Mouse (Mus musculus) hindbrain, embryonic 15.5 days (tissue): ENCODE measurements at regions not wholly inside any gene's neighbourhood (a gene's known extent, or its start where the extent isn't known, plus 50 kb on each side); places are given as distances from the start of the nearest gene placed in this dataset.

Source experiments
- ATAC-seq: fragments of 200-750 bp; cut with Nextera tagmentation; 2 replicates; pipeline ENCODE4 v1.8.0; 2017; ENCODE audit warnings: low read depth, moderate number of reproducible peaks, moderate TSS enrichment; ENCODE audit not compliant: low FRiP score
- H3K27ac ChIP-seq: fragments of 300-500 bp; sonication (generic); replicated peaks from 2 replicates; pipeline ENCODE4 v1.5.1; 2015; ENCODE audit warnings: mild to moderate bottlenecking, inconsistent platforms
- H3K27me3 ChIP-seq: fragments of 300-500 bp; sonication (generic); 2 replicates; pipeline ENCODE4 v1.6.1; 2015; ENCODE audit warnings: control low read depth, inconsistent platforms
- H3K36me3 ChIP-seq: fragments of 300-500 bp; sonication (generic); 2 replicates; pipeline ENCODE4 v1.6.1; 2015; ENCODE audit warnings: control low read depth, inconsistent platforms
- H3K4me1 ChIP-seq: fragments of 300-500 bp; sonication (generic); replicated peaks from 2 replicates; pipeline ENCODE4 v1.6.1; 2015; ENCODE audit warnings: control low read depth, inconsistent platforms
- H3K4me2 ChIP-seq: fragments of 300-500 bp; sonication (generic); 2 replicates; pipeline ENCODE4 v1.6.1; 2015; ENCODE audit warnings: moderate library complexity, mild to moderate bottlenecking, inconsistent platforms
- H3K4me3 ChIP-seq: fragments of 300-500 bp; sonication (generic); 2 replicates; pipeline ENCODE4 v1.5.1; 2015; ENCODE audit warnings: mild to moderate bottlenecking, inconsistent platforms
- H3K9ac ChIP-seq: fragments of 300-500 bp; sonication (generic); 2 replicates; pipeline ENCODE4 v1.6.1; 2015; ENCODE audit warnings: inconsistent platforms
- H3K9me3 ChIP-seq: fragments of 300-500 bp; sonication (generic); 2 replicates; pipeline ENCODE4 v1.6.1; 2016; ENCODE audit warnings: control low read depth, inconsistent platforms
- WGBS: fragments of 180-500 bp; shearing (Covaris S2); methylation state at CpG from one replicate; pipeline ENCODE4 v1.1.7; 2015; 5-methylcytosine and 5-hydroxymethylcytosine counted together

- H3K4me3 ChIP-seq, result no peak overlapping the region
- WGBS, result 28% methylated on average over 2 of the region's 2 CpGs
- H3K4me2 ChIP-seq, result no peak overlapping the region
- H3K36me3 ChIP-seq, result no peaks in the 10 kb centered on the region
- H3K9ac ChIP-seq, result no peak overlapping the region
- H3K9me3 ChIP-seq, result no peaks in the 10 kb centered on the region
- H3K27ac ChIP-seq, result no peak overlapping the region
- 0 out of 2 replicates have a peak, but pooled peaks cover 3% of the 10 kb centered on the region for H3K4me1 ChIP-seq
- peak; percentile 74 for ATAC-seq
- 0 out of 2 replicates have a peak, but pooled peaks cover 3% of the 10 kb centered on the region for H3K27me3 ChIP-seq
Observed at GRCm38 (mm10) chr9:100097028-100097427, 221.1 kb upstream of the Sox14 start.

DNA sequence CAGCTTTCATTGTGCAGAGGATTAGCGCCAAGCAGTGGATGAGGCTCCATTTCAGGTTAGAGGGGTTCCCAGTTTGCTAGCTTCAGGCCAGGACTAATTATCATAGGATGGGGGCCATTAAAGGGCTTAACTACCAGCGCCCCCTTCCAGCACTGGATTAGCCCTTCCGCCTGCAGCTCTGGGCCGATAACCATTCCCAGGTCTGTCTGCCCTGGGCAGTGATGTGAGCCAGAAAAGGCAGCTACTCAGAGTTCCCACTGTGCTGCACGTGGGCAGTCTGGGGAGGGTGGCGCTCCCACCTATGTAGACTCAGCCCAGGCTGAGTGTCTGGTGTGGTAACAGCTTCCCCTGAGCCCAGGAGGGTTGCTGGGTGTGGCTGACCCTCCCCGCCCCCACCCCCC lies 219.6 kb upstream of the Sox14 start:
- 0 out of 2 replicates have a peak, but pooled peaks cover 3% of the 10 kb centered on the region for H3K4me1 ChIP-seq
- H3K27me3 ChIP-seq, result 0 out of 2 replicates have a peak, but pooled peaks cover 3% of the 10 kb centered on the region
- 33% methylated on average over 7 of the region's 7 CpGs for WGBS
- H3K4me3 ChIP-seq, result no peak overlapping the region
- H3K9me3 ChIP-seq, result no peaks in the 10 kb centered on the region
- H3K36me3 ChIP-seq, result no peaks in the 10 kb centered on the region
- ATAC-seq, result no peak
- H3K27ac ChIP-seq, result no peak overlapping the region
- H3K4me2 ChIP-seq, result no peak overlapping the region
- H3K9ac ChIP-seq, result no peak overlapping the region

- ATAC-seq, result no peak
Observed at GRCm38 (mm10) chr9:100094956-100095558, 219.1 kb upstream of the Sox14 start.

GRCm38 (mm10) chr9:100071141-100071540 lies 195.2 kb upstream of the Sox14 start:
- Histone ChIP-seq H3K9ac (no peak overlapping the region), H3K9me3 (no peaks in the 10 kb centered on the region), H3K36me3 (no peaks in the 10 kb centered on the region), H3K27ac (no peak overlapping the region), H3K4me2 (no peak overlapping the region), H3K4me3 (no peak overlapping the region), H3K27me3 (no peaks in the 10 kb centered on the region), H3K4me1 (no peaks in the 10 kb centered on the region)
- 94% methylated on average over 5 of the region's 5 CpGs for WGBS
- ATAC-seq, result no peak

More at GRCm38 (mm10) chr9:100094956-100095558, 219.1 kb upstream of the Sox14 start:
- Histone ChIP-seq H3K36me3 (no peaks in the 10 kb centered on the region), H3K9me3 (no peaks in the 10 kb centered on the region), H3K9ac (no peak overlapping the region), H3K27ac (no peak overlapping the region), H3K4me3 (no peak overlapping the region), H3K27me3 (0 out of 2 replicates have a peak, but pooled peaks cover 3% of the 10 kb centered on the region), H3K4me2 (no peak overlapping the region), H3K4me1 (0 out of 2 replicates have a peak, but pooled peaks cover 3% of the 10 kb centered on the region)
- 80% methylated on average over 6 of the region's 6 CpGs for WGBS

DNA sequence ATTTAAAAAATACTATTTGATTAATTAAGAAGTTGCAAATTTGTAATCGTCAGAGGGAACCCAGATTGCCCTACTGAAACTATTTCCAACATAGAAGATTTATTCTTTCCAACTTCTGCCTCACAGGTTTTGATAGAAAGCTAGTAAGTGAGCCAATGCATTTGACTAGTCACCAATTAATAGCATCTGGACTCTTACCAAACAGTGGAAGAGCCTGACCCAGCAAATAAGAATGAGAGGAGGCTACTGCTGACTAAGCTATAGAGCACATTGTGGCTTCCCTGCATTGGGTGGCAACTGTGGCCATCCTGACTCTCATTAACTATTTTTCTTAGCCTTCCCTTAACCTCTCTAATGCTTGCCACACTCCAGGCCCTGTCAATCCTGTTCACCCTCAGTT lies 182.6 kb upstream of the Sox14 start:
- Histone ChIP-seq H3K9me3 (no peaks in the 10 kb centered on the region), H3K4me2 (no peak overlapping the region), H3K4me1 (no peaks in the 10 kb centered on the region), H3K27me3 (no peaks in the 10 kb centered on the region), H3K9ac (no peak overlapping the region), H3K36me3 (no peaks in the 10 kb centered on the region), H3K27ac (no peak overlapping the region), H3K4me3 (no peak overlapping the region)
- 78% methylated on average over 1 of the region's 1 CpGs for WGBS
- no peak for ATAC-seq

- Histone ChIP-seq H3K27me3 (no peaks in the 10 kb centered on the region), H3K36me3 (no peaks in the 10 kb centered on the region), H3K9me3 (no peaks in the 10 kb centered on the region), H3K4me2 (0 out of 2 replicates have a peak overlapping the region, but pooled peaks have one; percentile 6), H3K4me1 (no peaks in the 10 kb centered on the region), H3K9ac (no peak overlapping the region), H3K4me3 (no peak overlapping the region), H3K27ac (no peak overlapping the region)
- no peak for ATAC-seq
- 47% methylated on average over 13 of the region's 13 CpGs for WGBS
Observed at GRCm38 (mm10) chr9:100046213-100046807, 170.3 kb upstream of the Sox14 start.

- H3K4me1 ChIP-seq, result no peaks in the 10 kb centered on the region
- ATAC-seq, result no peak
- no peaks in the 10 kb centered on the region for H3K9me3 ChIP-seq
- 37% methylated on average over 5 of the region's 5 CpGs for WGBS
- no peaks in the 10 kb centered on the region for H3K27me3 ChIP-seq
- H3K4me3 ChIP-seq, result no peak overlapping the region
- H3K27ac ChIP-seq, result no peak overlapping the region
- H3K9ac ChIP-seq, result no peak overlapping the region
- H3K4me2 ChIP-seq, result no peak overlapping the region
- H3K36me3 ChIP-seq, result no peaks in the 10 kb centered on the region
Observed at GRCm38 (mm10) chr9:100045636-100046035, 169.7 kb upstream of the Sox14 start.

DNA sequence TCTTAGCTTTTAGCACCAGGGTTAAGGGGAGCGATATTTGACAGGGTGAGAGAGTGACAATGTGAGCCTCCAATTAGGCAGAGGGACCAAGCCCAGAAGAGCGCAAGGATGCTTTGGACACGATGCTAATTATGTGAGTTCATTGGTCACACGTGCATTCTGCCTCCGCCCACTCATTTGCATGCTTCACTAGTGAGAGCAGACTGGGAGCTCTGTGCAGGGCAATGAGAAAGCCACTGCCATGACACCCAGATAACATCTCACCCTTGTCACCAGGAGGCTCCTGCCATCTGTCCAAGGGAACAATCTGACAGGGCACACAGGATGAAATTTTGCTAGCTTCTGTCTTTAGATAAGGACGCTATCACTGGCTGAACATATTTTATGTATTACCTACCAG lies 165.8 kb upstream of the Sox14 start:
- peak overlapping the region; percentile 12; the same call in 1 of the 2 replicates for H3K4me2 ChIP-seq
- no peaks in the 10 kb centered on the region for H3K27me3 ChIP-seq
- no peaks in the 10 kb centered on the region for H3K36me3 ChIP-seq
- WGBS, result 45% methylated on average over 6 of the region's 6 CpGs
- no peak overlapping the region for H3K4me3 ChIP-seq
- no peaks in the 10 kb centered on the region for H3K9me3 ChIP-seq
- H3K4me1 ChIP-seq, result no peaks in the 10 kb centered on the region
- H3K9ac ChIP-seq, result no peak overlapping the region
- ATAC-seq, result no peak
- H3K27ac ChIP-seq, result no peak overlapping the region

GRCm38 (mm10) chr9:100023641-100024040 lies 147.7 kb upstream of the Sox14 start:
- H3K4me2 ChIP-seq, result no peak overlapping the region
- no peaks in the 10 kb centered on the region for H3K27me3 ChIP-seq
- 68% methylated on average over 5 of the region's 5 CpGs for WGBS

GRCm38 (mm10) chr9:100022035-100022434 lies 146.1 kb upstream of the Sox14 start:
- H3K4me1 ChIP-seq, result no peaks in the 10 kb centered on the region
- H3K9ac ChIP-seq, result no peak overlapping the region
- no peaks in the 10 kb centered on the region for H3K36me3 ChIP-seq
- no peak overlapping the region for H3K4me3 ChIP-seq
- H3K4me2 ChIP-seq, result no peak overlapping the region
- H3K27me3 ChIP-seq, result no peaks in the 10 kb centered on the region
- ATAC-seq, result no peak
- no peak overlapping the region for H3K27ac ChIP-seq
- WGBS, result 61% methylated on average over 3 of the region's 3 CpGs
- H3K9me3 ChIP-seq, result no peaks in the 10 kb centered on the region

More at GRCm38 (mm10) chr9:100023641-100024040, 147.7 kb upstream of the Sox14 start:
- ATAC-seq, result no peak
- no peaks in the 10 kb centered on the region for H3K36me3 ChIP-seq
- H3K4me1 ChIP-seq, result no peaks in the 10 kb centered on the region
- no peak overlapping the region for H3K27ac ChIP-seq
- H3K9ac ChIP-seq, result no peak overlapping the region
- H3K4me3 ChIP-seq, result no peak overlapping the region
- no peaks in the 10 kb centered on the region for H3K9me3 ChIP-seq

DNA sequence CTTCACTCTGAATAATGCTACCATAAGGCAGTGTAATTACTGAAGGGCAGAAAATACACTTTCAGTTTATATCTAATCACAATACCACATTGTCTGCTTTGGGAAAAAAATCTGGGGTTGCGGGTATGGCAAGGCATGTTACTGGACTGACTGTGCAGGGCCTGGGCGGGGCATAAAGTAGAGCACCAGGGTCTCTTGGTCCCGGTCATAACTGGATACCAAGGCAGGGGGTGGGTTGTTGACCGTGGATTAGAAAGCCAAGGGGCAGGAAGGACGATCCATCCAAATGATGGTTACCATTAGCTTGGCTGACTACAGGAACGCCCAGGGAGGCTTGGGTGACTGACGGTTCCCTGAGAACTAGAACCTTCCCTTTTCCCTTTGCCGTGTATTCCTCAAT lies 119.2 kb upstream of the Sox14 start:
- Histone ChIP-seq H3K9me3 (no peaks in the 10 kb centered on the region), H3K27me3 (no peaks in the 10 kb centered on the region), H3K4me3 (no peak overlapping the region), H3K4me1 (peaks cover 17% of the 10 kb centered on the region), H3K9ac (no peak overlapping the region), H3K4me2 (peak overlapping the region; percentile 59), H3K36me3 (no peaks in the 10 kb centered on the region), H3K27ac (no peak overlapping the region)
- WGBS, result 40% methylated on average over 8 of the region's 8 CpGs
- ATAC-seq, result no peak

GRCm38 (mm10) chr9:99994285-99995144 lies 118.5 kb upstream of the Sox14 start:
- peak; percentile 56; the same call in 1 of the 2 replicates for ATAC-seq
- Histone ChIP-seq H3K4me2 (peak overlapping the region; percentile 59), H3K36me3 (no peaks in the 10 kb centered on the region), H3K4me3 (peak overlapping the region; percentile 28), H3K27ac (no peak overlapping the region), H3K4me1 (peaks cover 17% of the 10 kb centered on the region), H3K9ac (0 out of 2 replicates have a peak overlapping the region, but pooled peaks have one; percentile 3), H3K27me3 (no peaks in the 10 kb centered on the region), H3K9me3 (no peaks in the 10 kb centered on the region)
- 1% methylated on average over 30 of the region's 30 CpGs for WGBS
